Mouse (Mus musculus) kidney, adult 2 months (tissue): Measurements from ENCODE around the gene Fbrsl1. TPM values are rescaled to one million over a fixed set of nuclear protein-coding genes. Genes with fewer than 3 reads are reported as not detected.
A peak's percentile ranks its signal among the peaks of the same experiment; 100 is the strongest.

Source experiments
- DNase-seq: peaks from one replicate; pipeline ENCODE4 v3.0.0; 2021
- H3K27ac ChIP-seq: fragments of 200-500 bp; 2 replicates; pipeline ENCODE4 v1.5.1; 2012; ENCODE audit warnings: low read depth, low read length, control low read depth, inconsistent platforms; ENCODE audit not compliant: insufficient read depth
- H3K27me3 ChIP-seq: fragments of 200-500 bp; replicated peaks from 2 replicates; pipeline ENCODE4 v1.6.1; 2012; ENCODE audit warnings: mild to moderate bottlenecking, moderate library complexity, low read length, inconsistent platforms; ENCODE audit not compliant: control insufficient read depth, insufficient read depth
- H3K36me3 ChIP-seq: fragments of 200-500 bp; 2 replicates; pipeline ENCODE4 v1.6.1; 2012; ENCODE audit warnings: mild to moderate bottlenecking, moderate library complexity, low read length, inconsistent platforms; ENCODE audit not compliant: control insufficient read depth, insufficient read depth
- H3K4me1 ChIP-seq: fragments of 200-500 bp; 2 replicates; pipeline ENCODE4 v1.6.1; 2011; ENCODE audit warnings: low read length; ENCODE audit not compliant: control insufficient read depth, insufficient read depth
- H3K4me3 ChIP-seq: fragments of 200-500 bp; 2 replicates; pipeline ENCODE4 v1.5.1; 2011; ENCODE audit warnings: mild to moderate bottlenecking, low read depth, low read length, control low read depth; ENCODE audit not compliant: insufficient read depth
- CTCF ChIP-seq: fragments of 200-500 bp; conservative IDR thresholded peaks from 2 replicates; pipeline ENCODE4 v1.5.1; 2011; ENCODE audit warnings: low read depth, mild to moderate bottlenecking, control low read depth, low read length, moderate library complexity, mixed read lengths; ENCODE audit not compliant: insufficient read depth, insufficient read length
- POLR2A ChIP-seq: fragments of 200-500 bp; IDR thresholded peaks from one replicate; pipeline ENCODE4 v1.6.1; 2011; ENCODE audit warnings: low read depth, low read length, control low read depth
- WGBS: fragments of 180-500 bp; shearing (Covaris S2); methylation state at CpG from one replicate; pipeline ENCODE4 v1.1.7; 2018; 5-methylcytosine and 5-hydroxymethylcytosine counted together
- polyA plus RNA-seq: library from polyadenylated mRNA; depleted of rRNA; stranded (reverse); fragments of >200 nt; gene quantifications from 2 replicates; pipeline ENCODE4 v1.2.3, GENCODE M21; 2012

The Fbrsl1 gene
- polyA plus RNA-seq, 1 experiment, result 38.2 TPM

GRCm38 (mm10) chr5:110395006-110395661, 53.2 kb downstream of the Fbrsl1 start:
- TF ChIP-seq CTCF (no peak), POLR2A (no peak)
- Histone ChIP-seq H3K36me3 (no peaks in the 10 kb centered on the region), H3K4me1 (0 out of 2 replicates have a peak, but pooled peaks cover 6% of the 10 kb centered on the region), H3K27me3 (no peaks in the 10 kb centered on the region), H3K4me3 (no peak overlapping the region), H3K27ac (no peak overlapping the region)
- DNase-seq, result no peak
- 85% methylated on average over 5 of the region's 5 CpGs for WGBS

- H3K27ac ChIP-seq, result no peak overlapping the region
- H3K27me3 ChIP-seq, result no peaks in the 10 kb centered on the region
- no peak for TF ChIP-seq POLR2A
- TF ChIP-seq CTCF, result no peak
- H3K36me3 ChIP-seq, result no peaks in the 10 kb centered on the region
- DNase-seq, result no peak
- 79% methylated on average over 5 of the region's 5 CpGs for WGBS
- no peak overlapping the region for H3K4me3 ChIP-seq
- 0 out of 2 replicates have a peak, but pooled peaks cover 8% of the 10 kb centered on the region for H3K4me1 ChIP-seq
These were observed 55.6 kb downstream of the Fbrsl1 start for GRCm38 (mm10) chr5:110392727-110393126.

GRCm38 (mm10) chr5:110390631-110391030, 57.7 kb downstream of the Fbrsl1 start:
- no peak overlapping the region for H3K4me3 ChIP-seq
- H3K4me1 ChIP-seq, result peaks cover 14% of the 10 kb centered on the region
- TF ChIP-seq CTCF, result no peak
- no peak for TF ChIP-seq POLR2A
- 49% methylated on average over 4 of the region's 4 CpGs for WGBS
- H3K36me3 ChIP-seq, result no peaks in the 10 kb centered on the region
- no peaks in the 10 kb centered on the region for H3K27me3 ChIP-seq
- no peak overlapping the region for H3K27ac ChIP-seq
- peak; percentile 82 for DNase-seq

DNA sequence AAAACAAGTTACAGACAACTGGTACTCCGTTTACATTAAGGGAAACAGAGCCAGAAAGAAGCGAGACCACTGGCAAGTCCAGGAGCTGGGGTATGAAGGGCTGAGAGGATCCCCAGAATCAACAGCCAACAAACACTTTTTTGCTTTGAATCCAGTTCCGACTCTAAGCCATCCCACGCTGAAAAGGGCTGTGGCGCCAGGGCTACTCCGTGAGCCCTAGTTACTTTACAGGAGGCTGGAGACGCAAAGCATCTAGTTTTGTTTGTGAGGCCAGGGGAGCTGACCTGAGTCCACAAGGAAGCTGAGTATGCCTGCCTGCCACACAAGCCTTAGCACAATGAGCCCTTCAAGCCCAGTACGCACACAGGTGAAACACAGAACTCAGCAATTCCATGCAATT, 61.0 kb downstream of the Fbrsl1 start:
- no peak for DNase-seq

DNA sequence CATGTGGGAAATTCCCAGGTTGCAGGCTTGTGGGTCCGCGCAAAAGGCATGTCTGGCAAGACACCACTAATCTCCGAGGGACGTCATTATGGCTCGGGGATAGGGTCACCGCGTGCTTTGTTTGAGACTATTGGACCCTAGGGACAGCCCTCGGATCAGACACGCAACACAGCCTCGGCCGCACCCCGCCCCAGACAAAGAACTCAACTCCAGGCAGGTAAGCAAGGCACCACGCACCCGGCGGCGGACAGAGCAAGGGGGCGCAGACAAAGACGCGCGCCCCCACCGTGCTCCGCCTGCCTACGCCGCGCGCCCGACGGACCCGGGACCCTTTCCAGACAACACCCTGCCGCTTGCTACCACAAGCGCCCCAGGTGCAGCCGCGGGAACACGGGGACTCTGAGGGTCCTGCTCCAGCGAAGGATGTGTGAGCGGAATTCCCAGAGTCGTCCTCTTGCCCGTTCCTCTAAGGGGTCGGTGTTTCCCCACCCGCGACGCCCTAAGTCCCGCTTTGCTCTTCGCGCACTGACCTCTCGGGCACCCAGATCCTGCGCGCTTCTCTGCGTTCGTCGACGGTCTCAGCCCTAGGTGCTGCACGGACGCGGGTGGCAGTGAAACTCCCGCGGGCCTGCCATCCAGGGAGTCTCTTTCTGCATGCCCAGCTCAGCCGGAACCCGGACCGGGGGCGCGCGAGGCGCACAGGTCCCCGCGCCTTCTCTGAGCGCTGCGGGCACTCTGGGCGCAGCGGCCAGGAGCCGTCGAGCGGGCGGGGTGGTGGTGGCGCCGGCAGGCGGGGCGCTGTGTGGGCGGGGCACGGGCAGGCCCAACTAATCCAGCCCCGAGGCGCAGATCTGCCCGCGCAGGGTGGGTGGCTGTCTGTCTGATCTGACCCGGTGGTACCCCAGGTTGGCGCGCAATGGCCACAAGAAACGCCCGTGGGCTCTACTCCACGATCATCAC, 61.7 kb downstream of the Fbrsl1 start:
- H3K4me1 ChIP-seq, result peaks cover 12% of the 10 kb centered on the region
- no peaks in the 10 kb centered on the region for H3K27me3 ChIP-seq
- WGBS, result 6% methylated on average over 90 of the region's 90 CpGs
- no peaks in the 10 kb centered on the region for H3K36me3 ChIP-seq
- no peak overlapping the region for H3K27ac ChIP-seq
- TF ChIP-seq POLR2A (no peak), CTCF (no peak)
- DNase-seq, result peak; percentile 72
- peak overlapping the region; percentile 50 for H3K4me3 ChIP-seq

More for the DNA sequence above, 61.0 kb downstream of the Fbrsl1 start:
- no peak for TF ChIP-seq CTCF
- Histone ChIP-seq H3K36me3 (no peaks in the 10 kb centered on the region), H3K4me3 (peak overlapping the region; percentile 50), H3K27ac (no peak overlapping the region), H3K27me3 (no peaks in the 10 kb centered on the region), H3K4me1 (peaks cover 14% of the 10 kb centered on the region)
- WGBS, result 24% methylated on average over 8 of the region's 8 CpGs

DNA sequence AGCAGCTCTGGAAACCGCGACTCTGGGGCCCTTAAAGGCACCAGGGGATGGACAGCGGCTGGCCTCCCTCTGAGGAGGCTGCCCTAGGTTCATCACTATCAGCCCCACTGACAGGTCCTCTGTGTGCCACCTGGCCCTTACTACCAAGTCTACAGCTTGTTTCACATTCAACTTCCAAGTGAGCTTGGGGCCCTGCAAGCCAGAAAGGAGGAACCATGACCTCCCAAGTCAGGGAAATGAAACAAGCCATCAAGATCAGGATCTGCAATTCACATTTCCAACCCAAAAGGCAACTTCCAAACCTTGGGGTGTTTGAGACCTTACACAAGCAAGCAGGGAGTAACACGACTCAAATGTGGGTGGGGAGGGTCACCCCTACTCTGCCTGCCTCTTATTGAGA, 63.0 kb downstream of the Fbrsl1 start:
- no peak for DNase-seq
- WGBS, result 79% methylated on average over 4 of the region's 4 CpGs
- H3K27me3 ChIP-seq, result no peaks in the 10 kb centered on the region
- H3K4me3 ChIP-seq, result no peak overlapping the region
- no peak for TF ChIP-seq POLR2A
- TF ChIP-seq CTCF, result no peak
- H3K27ac ChIP-seq, result no peak overlapping the region
- peaks cover 8% of the 10 kb centered on the region for H3K4me1 ChIP-seq
- no peaks in the 10 kb centered on the region for H3K36me3 ChIP-seq

GRCm38 (mm10) chr5:110384491-110384890, 63.8 kb downstream of the Fbrsl1 start:
- Histone ChIP-seq H3K4me3 (no peak overlapping the region), H3K27me3 (no peaks in the 10 kb centered on the region), H3K36me3 (no peaks in the 10 kb centered on the region), H3K4me1 (peaks cover 5% of the 10 kb centered on the region), H3K27ac (no peak overlapping the region)
- no peak for DNase-seq
- no peak for TF ChIP-seq CTCF
- 82% methylated on average over 6 of the region's 6 CpGs for WGBS
